Mouse (Mus musculus) spleen, adult 18-20 months (tissue): ENCODE data around the gene Ptpn23.
"Not testable (repeated sequence)": the region's sequence is repeated elsewhere in the genome, so short reads cannot be mapped to it uniquely, and the experiment has no call there.

Source experiments
- DNase-seq, 2 experiments: peaks; one replicate each; pipeline ENCODE4 v3.0.0; 2022; ENCODE audit warnings: mixed read lengths in 2 of 2

The Ptpn23 gene

DNA sequence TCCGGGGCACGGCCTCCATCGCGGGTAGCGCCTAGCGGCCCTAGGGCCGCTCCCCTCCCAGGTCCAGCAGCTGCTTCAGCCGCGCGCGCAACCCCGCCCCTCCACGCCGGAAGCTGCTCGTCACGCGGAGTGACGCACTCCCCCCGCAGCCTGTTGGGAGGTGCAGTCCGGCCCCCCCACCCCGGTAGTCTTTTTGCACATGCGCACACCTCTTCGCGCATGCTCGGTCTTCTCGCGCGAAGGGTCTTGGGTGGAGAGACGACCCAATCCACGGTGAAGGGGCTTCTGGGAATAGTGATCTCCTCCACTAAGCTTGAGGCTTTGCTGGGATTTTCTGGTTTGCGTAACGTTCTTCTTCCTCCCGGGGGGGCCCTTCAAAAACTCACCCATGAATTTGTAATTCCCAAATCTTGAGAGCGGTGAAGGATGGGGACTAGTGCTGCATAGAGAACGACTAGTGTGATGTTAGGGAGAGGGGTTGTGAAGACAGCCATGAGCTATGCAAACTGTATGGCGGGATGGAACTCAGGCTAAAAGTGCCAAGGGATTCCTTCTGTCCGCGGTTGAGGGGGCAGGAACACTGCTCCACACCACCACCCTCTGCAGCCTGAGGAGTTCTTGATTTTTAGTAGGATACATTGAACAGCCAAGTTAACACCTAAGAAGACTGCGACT, at the start of gene Ptpn23:
Gene Ptpn23, minus strand, starts transcription at position 115 of the 675 bp plus-strand sequence.
- DNase-seq: peak; percentile 91 to 93

DNA sequence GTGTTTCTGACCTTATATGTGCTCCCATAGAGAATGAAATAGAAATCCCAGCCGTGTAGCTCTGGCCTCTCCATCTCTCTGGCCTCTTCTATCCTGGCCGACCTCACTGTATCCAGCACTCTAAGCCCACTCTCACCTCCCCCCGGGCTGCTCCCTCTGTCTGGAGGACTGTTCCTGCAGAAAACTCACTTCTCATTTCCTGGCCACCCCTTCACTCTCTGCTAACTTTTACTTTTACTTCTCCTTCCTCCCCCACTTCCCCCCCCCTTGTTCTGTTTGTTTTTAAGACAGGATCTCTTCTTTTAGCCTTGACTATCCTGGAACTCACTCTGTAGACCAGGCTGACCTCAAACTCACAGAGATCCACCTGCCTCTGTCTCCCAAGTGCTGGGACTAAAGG, 44.5 kb upstream of the Ptpn23 start:
- DNase-seq: no peak

DNA sequence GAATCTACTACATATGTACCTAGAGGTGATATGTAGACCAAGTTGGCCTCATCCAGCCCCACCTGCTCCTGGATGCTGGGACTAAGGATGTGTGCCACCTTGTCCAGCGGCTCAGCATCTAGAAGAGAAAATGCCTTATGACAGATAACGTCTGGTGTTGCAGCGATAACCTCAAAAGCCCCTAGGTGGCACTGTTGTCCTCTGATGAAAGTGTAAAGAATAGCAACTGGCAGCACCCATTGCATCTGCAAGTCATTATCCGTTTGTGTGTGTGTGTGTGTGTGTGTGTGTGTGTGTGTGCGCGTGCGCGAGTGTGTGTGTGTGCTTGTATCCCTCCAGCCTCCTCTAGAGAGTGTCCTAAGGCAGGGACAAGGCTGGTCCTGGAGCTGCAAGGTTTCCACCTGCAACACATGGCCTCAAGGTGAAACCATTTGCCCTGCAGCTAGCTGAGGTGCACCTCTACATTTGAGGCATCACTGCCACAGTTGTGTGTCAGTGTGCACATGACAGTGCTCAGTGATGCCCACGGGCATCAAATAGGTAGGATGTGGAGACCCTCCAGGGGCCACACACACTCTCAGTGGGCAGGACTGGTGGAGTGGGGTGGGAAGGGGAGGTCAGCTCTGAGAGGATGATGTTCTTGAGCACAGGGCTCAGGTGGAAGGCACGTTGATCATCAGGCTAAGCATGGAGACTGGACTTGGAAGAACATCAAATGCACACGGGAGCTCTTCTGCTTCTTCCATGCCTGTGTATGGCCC, 41.0 kb upstream of the Ptpn23 start:
- peak; percentile 40 to 74 for DNase-seq

DNA sequence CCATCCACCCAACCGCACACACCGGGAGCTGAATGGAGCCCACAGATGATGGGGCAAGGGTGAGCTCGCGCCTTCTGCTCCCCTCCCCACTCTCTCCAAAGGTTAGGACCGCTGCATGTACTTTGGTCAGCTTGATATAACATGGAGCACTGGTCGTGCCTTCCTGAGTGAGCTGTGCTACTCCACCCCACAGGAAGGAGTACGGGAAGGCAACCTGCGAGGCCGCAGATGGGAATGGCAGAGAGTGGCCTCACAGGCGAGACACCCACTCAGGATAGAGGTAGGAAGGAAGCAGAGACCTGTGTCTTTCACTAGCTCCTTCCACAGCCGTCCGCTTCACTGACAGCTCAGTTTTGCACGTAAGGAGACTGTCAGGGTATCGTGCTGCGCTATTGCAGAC, 40.3 kb upstream of the Ptpn23 start:
- no peak for DNase-seq

DNA sequence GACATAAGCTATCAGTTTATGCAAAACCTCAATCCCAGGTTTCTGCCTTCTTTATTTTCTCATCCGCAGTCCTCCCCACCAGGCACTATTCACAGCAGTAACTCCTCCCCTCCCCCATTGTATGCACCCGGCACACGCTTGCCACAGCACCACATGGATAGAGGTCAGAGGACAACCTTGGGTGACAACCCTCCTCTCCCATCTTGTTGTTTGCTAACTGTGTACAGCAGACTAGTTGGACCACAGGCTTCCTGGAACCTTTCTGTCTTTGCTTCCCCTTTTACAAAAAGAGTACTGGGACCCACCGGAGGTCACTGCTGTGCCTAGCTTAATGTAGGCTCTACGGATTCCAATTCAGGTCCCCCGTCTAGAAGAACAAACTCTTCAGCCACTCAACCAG, 32.5 kb upstream of the Ptpn23 start:
- DNase-seq: no peak

DNA sequence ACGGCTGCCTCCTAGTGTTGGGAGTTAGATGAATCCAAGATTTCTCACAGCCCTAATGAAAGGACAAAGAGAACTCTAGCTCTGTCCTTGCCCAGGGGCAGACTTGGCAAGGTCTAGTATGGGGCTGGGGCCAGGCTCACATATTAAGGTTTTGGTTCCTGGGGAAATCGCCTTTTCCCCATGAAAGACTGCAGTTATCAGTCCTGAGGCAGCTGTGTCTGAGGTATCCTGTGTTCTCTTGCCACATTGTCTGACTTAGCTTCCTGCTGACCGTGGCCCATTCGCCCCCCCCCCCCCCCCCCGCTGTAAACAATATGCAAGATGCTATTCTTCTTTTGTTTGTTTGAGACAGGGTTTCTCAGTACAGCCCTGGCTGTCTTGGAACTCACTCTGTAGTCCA, 32.0 kb upstream of the Ptpn23 start:
- DNase-seq: no peak

DNA sequence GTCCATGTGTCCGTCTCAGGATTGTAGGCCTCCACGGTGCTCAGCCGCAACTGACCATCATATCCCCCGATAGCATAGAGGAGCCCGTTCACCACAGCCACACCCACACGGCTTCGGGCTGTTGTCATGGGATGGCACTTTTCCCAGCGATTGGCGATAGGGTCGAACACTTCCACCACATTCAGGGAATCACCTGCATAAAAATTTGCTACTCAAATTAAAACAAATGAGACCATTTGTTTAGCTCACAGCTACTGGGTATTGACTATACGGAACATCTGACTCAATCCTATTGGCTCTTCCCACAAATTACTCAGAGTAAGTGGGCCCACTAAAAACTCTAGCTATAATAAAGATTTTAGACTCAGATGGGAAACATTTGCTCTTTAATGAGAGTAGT, 28.0 kb upstream of the Ptpn23 start:
- DNase-seq: no peak

DNA sequence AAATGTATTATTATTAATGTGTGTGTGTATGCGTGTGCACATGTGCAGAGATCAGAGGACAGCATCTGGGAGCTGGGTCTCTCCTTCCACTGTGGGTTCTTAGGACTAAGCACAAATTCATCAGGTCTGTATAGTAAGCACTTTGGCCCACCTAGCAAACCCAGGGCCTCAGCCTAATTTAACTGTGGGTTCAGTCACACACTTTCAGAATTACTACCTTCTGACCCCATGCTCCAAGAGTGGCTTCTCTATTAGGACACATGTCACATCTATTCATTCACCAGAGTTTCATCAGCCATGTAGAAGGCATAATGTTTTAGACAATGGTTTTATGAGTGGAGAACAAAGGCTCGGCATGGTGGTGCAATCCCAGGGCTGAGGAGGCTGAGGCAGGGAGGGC, 25.0 kb upstream of the Ptpn23 start:
- DNase-seq: no peak

DNA sequence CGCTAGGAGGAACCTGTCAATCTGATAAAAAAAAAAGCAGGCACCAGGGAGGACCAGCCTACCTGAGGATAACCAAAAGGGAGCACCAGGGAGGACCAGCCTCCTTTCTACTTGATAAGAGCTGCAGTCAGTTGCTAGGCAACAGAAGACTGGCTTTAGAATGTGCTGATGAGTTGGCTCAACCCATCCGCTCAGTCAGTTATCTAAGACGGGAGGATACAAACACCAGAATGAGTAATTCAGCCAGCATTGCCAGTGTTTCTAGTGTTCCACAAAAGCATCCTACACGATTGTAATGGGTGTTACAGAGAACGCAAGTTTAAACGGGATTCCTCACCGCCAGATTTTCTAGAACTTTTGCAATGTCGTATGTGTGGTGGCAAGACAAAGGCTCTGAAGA, 23.2 kb upstream of the Ptpn23 start:
- DNase-seq: no peak

DNA sequence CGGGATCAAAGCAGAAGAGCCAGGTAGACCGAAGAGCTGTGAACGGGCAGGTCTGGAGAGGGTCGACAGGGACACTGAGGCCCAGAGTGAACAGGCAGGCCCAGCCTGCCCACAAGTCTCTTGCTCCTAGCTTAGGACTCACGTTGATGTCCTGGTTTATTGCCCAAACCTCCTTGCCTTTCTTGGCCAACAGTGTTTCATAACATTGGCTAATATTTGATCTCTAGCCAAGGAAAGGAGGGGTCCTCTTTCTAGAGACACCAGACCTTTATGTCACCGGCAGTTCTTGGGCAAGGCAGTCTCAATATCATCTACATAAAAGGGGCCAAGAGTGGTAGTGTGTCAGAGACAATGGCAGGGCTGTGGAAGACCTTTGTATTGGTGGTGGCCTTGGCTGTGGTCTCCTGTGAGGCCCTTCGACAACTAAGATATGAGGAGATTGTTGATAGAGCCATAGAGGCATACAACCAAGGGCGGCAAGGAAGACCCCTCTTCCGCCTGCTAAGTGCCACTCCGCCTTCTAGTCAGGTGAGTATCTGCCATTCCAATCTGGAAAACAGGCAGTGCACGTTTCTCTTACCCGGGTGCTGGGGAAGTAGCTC, 11.6 kb upstream of the Ptpn23 start, which contains the start of gene Ngp:
Gene Ngp, plus strand, starts transcription at position 237 of the 602 bp plus-strand sequence.
- DNase-seq: no peak

DNA sequence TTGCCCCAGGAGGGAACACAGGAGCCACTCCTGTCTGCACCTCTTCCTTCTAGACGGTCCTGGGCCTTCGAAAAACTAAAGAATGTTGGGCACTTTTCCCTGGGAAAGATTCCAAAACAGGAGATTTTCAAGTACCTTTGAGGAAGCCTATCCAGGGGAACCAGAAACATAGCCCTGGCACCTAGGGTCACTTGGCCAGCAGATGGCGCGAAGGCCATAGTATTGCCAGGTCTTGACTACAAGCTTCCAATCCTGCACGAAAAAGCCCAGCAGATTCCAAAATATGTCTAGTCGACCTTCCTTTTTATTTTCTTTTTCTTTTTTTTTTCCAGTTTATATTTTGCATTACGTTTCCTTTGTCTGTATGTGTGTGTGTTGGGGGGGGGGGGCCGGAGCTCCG, 5.8 kb upstream of the Ptpn23 start:
- peak in 1 of 2 experiments; percentile 22 for DNase-seq

DNA sequence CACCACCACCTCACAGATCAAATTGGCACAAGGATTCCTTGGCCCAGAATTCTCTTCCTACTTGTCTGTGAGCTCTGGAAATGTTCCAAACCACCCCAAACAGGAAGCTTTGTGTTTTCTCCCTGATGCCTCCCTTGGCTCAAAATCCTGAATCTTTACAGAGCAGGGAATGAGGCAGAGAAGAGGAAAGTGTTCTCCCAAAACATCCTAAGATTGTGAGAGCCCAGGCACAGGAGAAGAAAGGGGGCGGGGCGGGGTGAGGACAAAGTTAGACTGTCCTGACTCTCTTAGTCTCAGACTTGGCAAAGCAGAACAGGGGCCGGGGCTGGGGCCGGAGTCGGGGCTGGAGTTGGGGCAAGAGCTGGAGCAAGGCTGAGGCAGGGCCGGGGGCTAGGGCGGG, 4.9 kb upstream of the Ptpn23 start:
- no peak for DNase-seq

DNA sequence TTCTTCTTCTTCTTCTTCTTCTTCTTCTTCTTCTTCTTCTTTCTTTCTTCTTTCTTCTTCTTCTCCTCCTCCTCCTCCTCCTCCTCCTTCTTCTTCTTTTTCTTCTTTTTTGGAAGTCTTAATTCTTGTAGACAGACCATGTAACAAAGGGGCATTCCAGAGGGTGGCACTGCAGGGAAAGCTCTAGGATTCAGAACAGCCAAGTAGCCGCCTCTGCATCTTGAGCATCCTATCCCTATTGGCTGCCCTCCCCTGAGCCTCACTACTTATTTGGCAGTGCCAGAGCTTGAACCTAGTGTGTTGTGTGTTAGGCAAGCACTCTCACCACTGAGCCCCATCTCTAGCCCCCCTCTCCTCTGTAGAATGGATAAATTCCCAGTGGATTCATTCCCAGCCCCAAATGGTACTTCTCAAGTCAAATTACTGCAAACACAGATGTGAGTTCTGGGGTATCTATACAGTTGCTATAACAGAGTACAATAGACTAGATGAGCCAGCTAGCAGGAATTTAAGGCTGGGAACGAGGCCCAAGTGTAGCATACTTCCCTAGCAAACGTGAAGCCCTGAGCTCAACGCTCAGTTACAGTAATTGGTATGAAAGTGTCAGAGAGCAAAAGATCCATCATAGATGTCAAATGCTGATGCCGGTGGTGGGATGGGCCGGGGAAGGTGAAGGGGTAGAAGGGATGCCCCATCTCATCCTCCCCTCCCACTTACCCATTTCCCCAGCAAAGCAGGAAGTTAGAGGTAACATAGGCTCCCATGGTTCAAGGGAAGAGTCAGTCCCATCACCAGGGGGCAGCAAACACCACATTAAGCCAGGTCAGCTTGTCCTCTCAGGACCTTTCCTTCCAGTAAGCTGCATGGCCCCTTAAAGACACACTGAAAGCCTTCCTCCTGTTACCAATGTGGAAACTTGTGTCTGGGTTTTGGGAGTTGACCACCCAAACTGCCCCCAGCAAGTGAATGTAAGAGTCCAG, 3.2 kb upstream of the Ptpn23 start:
- DNase-seq: peak; percentile 70 to 88

DNA sequence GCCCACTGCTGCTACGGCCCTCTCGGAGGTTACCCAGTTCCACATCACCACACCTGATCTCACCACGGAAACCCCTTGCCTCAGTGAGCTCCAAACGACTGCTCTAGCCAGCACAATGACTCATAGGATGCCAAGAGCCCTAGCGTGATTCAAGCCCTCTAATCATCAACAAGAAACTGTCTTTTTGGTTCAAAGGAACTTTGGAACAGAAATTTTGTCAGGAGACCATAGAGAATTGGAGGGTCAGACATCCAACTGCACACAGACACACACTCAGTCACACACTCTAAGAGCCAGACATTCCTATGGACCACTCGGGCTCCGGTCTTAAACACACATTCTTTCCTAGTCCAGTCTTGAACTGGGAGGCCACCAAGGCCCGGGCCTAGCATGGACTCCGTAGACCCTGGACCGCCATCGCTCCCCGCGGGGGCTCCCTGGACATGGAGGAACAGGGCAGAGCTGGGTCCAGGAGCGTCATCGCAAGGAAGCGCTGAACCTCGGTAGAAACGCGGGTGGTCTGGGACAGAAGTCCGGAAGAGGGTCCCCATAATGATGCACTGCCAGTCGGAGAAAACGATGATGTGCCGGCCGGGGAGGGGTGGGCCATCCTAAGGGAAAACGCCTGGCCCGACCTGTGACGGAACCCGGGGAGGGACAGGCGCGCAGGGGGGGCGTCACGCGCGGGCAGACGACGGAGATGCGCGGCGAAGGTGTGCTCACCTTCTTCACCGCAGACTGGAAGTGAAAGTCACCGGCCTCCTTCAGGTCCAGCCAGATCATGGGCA, 508 bp downstream of the Ptpn23 start:
- no peak for DNase-seq

DNA sequence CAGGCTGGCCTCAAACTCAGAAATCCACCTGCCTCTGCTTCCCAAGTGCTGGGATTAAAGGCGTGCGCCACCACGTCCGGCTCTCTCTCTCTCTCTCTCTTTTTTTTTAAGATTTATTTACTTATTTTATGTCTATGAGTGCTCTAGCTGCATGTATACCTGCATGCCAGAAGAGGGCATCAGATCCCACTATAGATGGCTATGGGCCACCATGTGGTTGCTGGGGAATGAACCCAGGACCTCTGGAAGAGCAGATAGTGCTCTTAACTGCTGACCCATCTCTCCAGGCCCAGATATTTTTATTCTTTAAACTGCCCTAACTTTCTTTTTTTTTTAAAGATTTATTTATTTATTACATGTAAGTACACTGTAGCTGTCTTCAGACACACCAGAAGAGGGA, 4.8 kb downstream of the Ptpn23 start:
- not testable (repeated sequence) for DNase-seq

DNA sequence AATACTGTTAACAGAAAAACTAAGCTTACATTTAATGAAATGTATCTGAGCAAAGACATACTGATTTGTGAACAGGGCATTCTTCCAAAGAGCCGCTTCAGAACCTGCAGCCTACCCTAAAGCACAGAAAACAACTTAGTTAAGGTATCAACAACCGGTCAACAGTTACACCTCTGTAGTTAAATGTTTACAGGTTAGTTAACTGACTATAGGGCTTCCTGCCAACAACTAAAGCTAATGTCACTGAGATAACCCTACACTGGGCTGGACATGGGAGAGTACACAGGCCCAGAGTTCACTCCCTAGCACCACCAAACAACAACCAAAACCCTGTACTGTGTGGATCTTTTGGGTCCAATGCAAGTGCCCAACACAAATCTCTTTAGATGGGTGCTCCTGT, 5.3 kb downstream of the Ptpn23 start:
- DNase-seq: no peak

DNA sequence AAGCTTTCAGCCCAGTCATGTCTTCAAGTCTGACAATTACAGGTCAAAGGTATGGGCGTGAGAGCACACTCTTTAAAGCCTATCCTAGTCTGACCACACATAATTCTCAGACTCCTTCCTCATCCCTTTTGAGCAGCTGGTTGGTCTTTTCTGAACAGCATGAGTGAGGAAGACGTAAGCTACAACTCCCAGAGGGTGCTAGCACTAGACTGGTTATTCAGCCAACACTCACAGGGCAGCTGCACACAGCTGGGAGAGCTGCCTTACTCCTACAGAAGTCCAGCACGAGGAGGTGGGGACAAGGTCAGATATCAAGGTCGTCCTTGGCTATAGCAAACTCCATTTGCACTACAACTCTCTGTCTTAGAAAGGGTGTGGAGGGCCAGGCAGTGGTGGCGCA, 7.4 kb downstream of the Ptpn23 start:
- no peak for DNase-seq

DNA sequence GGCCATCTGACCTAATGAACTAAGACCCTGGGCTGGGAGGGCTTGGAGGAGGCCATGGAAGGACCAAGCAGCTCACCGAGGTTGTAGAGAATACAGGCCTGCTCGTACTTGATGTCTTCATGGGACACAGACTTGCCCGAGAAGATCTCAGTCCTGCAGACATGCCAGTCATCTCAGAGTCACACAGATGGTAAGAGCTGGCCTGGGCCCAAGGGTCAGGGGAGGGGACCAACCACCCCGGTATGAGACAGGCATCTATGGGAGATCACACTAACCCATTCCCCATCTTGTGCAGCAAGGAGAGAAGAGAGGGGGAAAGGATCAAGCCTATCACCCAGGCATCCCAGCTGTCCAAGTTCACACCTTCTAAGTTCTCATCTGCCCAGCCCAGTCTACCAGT, 14.7 kb downstream of the Ptpn23 start:
- DNase-seq: no peak

DNA sequence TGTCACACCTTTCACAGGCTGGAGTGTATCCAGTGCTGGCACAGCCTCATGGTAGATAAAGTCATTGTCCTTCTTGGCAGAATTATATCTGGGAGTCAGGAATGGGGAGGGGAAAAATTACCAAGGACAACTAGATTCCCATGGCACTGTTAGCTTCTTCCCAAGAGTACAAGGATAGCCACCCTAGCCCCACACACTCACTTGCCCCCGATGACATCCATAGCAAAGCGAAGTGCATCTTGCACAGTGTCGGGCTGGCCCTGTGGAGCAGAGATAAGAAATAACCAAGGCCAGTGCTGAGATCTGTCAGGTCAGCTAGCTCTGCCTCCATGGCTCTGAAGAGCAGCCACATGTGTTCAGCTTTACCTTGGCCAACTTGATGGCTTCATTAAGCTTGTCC, 17.2 kb downstream of the Ptpn23 start:
- DNase-seq: no peak

DNA sequence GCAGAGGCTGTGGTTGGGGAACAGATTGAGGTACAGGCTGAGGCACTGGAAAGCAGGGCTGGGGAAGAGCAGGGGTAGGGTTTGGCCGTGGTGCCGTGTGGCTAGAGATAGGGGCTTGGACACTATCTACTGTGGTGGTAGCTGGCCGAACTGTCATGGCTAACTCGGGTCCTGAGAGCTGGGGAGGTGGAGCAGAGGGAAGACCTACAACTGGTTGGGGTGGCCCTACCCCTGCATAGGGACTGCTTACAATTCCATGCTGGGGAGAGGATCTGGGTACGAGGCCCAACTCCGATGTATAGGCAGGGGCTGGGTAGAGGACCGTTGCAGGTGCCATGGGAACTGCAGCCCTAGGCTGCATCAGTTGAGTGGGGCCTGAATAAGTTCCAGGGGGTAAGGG, 20.0 kb downstream of the Ptpn23 start:
- DNase-seq: no peak

DNA sequence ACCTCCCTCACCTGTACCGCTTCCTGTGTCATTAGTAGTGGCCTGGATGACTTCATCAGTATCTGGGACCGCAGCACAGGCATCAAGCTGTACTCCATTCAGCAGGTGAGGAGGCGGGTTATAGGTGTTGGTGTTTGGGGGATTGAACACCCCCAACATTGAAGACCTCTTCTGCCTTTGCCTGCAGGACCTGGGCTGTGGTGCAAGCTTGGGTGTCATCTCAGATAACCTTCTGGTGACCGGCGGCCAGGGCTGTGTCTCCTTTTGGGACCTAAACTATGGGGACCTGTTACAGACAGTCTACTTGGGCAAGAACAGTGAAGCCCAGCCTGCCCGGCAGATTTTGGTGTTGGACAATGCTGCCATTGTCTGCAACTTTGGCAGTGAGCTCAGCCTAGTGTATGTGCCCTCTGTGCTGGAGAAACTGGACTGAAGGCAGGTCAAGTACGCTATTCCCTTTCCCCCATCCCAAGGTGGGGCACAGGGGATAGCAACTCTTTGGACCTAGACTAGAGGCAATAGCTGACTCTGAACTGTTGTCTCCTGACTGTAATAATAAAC, 23.6 kb downstream of the Ptpn23 start:
- no peak for DNase-seq

DNA sequence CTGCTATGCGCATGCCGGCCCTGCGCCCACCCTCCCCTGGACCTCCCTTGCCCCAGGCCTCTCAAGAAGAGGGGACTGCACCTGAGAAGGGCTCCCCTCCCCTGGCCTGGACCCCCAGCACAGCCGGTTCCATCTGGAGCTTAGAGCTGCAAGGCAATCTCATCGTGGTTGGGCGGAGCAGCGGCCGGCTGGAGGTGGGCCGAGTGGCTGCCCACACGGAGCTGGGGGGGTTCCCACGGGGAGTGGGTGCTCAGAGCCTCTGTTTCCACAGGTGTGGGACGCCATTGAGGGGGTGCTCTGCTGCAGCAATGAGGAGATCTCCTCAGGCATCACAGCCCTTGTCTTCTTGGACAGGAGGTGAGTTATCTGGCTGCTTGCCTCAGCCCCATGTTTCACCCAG, 26.7 kb downstream of the Ptpn23 start:
- no peak for DNase-seq
